Mouse (Mus musculus): ENCODE measurements around the gene Cux1. TPM values are rescaled to one million over a fixed set of nuclear protein-coding genes. Genes with fewer than 3 reads are reported as not detected.

The Cux1 gene
- polyA plus RNA-seq, 1 experiment from 2014 or later: 17.1 TPM

DNA sequence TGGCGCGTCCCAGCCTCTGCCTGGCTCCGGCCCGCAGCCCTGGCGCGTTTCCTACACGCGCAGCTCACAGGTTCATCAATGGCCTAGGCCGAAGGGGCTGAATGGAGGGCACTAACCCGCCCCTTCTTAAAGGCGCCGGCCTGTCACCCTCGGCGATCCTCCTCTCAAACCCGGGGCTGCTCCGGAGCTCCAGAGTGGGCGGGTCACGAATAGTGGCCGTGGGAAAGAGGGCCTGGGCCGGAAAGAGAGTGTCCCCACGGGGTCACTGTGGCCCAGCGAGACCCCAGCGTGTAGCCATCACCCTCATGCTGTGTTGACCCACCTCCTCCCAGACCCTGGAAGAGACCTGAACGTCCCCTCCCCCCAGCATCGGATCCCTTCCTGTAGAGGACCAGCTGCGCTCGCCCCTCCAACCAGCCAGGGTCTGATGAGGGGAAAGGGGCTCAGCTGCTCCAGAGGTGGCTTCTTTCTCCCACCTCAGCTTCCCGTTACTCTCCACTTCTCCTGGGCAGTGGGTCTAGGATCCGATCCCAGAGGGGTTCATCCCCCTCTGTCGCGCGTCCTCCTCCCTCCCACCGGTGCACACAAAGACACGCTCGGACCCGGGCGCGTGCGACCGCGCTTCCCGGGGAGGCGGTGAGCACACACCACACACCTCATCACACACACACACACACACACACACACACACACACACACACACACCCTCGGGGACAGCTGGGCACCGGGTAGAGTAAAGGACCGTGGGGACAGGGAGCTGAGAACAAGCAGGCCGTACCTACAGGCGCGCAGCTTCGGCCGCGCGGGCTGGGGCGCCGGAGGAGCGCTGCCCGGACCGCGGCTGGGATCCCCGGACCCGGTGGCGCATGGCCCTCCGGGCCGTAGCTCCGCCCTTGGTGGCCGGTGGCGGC lies 323.2 kb downstream of the Cux1 start:
- no peaks in the 10 kb centered on the region for H3K36me3 ChIP-seq (replicated peaks)
- H3K4me1 ChIP-seq (replicated peaks): peaks cover 34% of the 10 kb centered on the region
- peak overlapping the region; percentile 74 for H3K4me2 ChIP-seq
- peaks cover 28% of the 10 kb centered on the region for H3K27me3 ChIP-seq
- no peaks in the 10 kb centered on the region for H3K9me3 ChIP-seq (replicated peaks)
- peak; percentile 26 for ATAC-seq (ENCODE audit: insufficient read depth)
- under 1% methylated on average over 65 of the region's 67 CpGs for WGBS (ENCODE audit: insufficient replicate concordance)
- peak overlapping the region; percentile 54 for H3K9ac ChIP-seq
- H3K27ac ChIP-seq (replicated peaks): no peak overlapping the region
- peak overlapping the region; percentile 64 for H3K4me3 ChIP-seq (replicated peaks)

DNA sequence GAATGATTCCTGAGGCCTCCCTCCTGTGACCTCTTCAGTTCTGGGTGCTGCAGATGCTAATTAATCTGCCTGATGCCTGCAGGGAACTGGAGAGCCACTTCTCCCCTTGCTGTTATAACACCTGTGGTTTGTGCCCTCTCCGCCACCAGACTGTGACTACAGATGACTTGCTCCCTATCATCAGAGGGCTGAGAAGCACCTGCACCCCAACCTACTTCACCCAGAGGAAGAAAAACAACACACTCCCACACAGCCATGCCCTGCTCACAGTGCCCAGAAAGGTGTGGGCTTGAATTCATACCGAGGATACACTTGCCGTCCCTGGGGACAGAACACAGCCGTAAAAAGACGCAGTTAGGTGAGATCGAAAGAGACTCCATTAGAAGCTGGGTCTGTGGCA lies 326.1 kb downstream of the Cux1 start:
- Histone ChIP-seq H3K4me3 (replicated peaks) (no peak overlapping the region), H3K27ac (replicated peaks) (no peak overlapping the region), H3K4me2 (no peak overlapping the region), H3K4me1 (replicated peaks) (peaks cover 38% of the 10 kb centered on the region), H3K9ac (no peak overlapping the region), H3K9me3 (replicated peaks) (no peaks in the 10 kb centered on the region), H3K27me3 (peaks cover 42% of the 10 kb centered on the region), H3K36me3 (replicated peaks) (no peaks in the 10 kb centered on the region)
- 69% methylated on average over 6 of the region's 6 CpGs for WGBS (ENCODE audit: insufficient replicate concordance)
- ATAC-seq (ENCODE audit: insufficient read depth): no peak

DNA sequence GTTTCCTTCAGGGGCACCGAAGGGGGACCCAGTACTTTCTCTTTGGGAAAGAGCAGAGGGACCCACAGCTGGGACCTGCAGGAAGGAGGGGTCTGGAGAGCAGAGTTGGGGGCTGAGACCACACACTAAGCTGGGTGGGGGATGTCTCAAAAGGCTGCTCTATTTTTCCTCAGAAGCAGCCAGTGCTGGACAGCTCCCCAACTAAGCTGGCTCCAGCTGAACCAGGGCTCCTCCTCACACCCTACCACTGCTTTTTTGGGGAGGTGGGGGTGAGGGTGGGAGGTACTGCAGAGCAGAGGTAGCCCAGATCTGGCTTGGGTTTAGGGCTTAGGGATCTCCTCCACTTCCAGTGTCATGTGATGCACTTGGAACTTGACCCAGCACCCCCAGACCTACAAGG lies 326.9 kb downstream of the Cux1 start:
- Histone ChIP-seq H3K4me2 (no peak overlapping the region), H3K27me3 (peaks cover 34% of the 10 kb centered on the region), H3K9me3 (replicated peaks) (no peaks in the 10 kb centered on the region), H3K4me1 (replicated peaks) (peaks cover 32% of the 10 kb centered on the region), H3K27ac (replicated peaks) (no peak overlapping the region), H3K36me3 (replicated peaks) (no peaks in the 10 kb centered on the region), H3K4me3 (replicated peaks) (no peak overlapping the region), H3K9ac (no peak overlapping the region)
- no peak for ATAC-seq (ENCODE audit: insufficient read depth)
- WGBS (ENCODE audit: insufficient replicate concordance): 69% methylated on average over 1 of the region's 1 CpGs

DNA sequence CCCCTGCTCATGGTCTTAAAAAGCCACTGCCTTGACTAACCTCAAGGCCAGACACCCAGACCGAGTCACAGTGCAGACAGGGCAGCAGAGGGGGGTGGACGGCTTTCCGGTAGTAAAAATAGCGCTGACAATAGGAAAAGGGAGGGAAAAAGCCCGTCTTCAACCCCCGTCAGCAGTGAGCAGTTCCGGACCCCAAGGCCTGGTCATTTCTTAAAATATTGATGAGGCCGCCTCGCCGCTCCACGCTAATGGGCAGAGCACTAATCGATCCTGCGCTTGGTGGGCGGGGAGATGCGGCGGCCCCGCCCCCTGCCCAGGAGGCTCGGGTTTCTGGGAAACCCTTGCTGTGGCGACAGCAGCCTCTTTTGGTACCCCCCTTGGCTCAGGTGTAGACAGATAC lies 329.7 kb downstream of the Cux1 start:
- Histone ChIP-seq H3K4me1 (replicated peaks) (peaks cover 14% of the 10 kb centered on the region), H3K9me3 (replicated peaks) (no peaks in the 10 kb centered on the region), H3K27ac (replicated peaks) (no peak overlapping the region), H3K9ac (no peak overlapping the region), H3K36me3 (replicated peaks) (no peaks in the 10 kb centered on the region), H3K4me2 (peak overlapping the region; percentile 51), H3K27me3 (peaks cover 14% of the 10 kb centered on the region), H3K4me3 (replicated peaks) (peak overlapping the region; percentile 21)
- WGBS (ENCODE audit: insufficient replicate concordance): 3% methylated on average over 19 of the region's 19 CpGs
- 0 out of 2 replicates have a peak, but pooled peaks have one; percentile 15 for ATAC-seq (ENCODE audit: insufficient read depth)

DNA sequence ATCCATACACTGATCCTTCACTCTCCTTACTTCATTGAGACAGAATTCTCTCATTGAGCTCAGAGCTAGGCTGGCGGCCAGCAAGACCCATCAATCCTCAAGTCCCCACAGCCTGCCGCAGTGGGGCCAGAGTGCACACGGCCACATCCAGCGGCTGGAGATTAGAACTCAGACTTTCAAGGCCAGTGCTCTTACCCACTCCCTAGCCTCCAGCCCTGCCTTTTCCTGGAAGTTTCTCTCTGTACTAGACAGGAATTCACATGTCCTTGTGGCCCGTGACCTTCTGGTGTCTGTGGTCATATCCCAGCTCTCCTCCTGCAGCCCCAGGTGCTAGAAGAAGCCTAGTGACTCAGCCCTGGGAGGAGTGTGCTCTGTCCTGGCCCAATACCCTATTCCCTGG lies 330.7 kb downstream of the Cux1 start:
- H3K27me3 ChIP-seq: peaks cover 20% of the 10 kb centered on the region
- 50% methylated on average over 5 of the region's 5 CpGs for WGBS (ENCODE audit: insufficient replicate concordance)
- no peak for ATAC-seq (ENCODE audit: insufficient read depth)

DNA sequence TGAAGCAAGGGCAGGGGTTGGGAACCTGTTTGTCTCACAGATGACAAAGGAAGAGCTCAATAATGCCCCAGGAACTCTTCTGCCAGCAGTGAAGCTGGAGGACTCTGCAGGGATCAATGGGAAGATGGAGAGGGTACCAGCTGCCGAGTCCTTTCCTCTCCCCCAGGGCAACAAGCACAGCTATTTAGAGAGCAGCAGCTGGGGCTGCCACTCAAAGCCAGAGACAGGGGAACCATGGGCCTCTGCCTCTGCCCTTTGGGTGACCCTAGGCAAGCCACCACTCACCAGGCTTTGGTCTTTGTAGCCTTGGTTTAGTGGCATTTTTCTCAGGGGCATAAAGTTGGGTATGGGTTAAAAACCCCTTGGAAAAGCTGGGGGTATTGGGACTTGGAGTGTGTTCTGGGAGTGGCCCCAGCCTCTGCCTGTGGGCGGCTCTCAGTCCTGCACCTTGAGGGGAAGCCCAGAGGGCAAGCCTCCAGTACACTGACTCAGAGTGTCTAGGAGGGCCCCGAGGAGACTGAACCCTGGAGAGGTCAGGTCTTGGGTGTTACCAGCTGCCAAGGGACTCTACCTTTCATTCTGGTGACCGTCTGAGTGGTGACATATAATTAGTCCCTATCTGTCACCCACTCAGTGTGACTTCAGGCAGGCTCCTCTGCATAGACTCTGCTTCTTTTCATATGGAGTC lies 336.8 kb downstream of the Cux1 start:
- 63% methylated on average over 4 of the region's 4 CpGs for WGBS (ENCODE audit: insufficient replicate concordance)
- H3K4me3 ChIP-seq (replicated peaks): no peak overlapping the region
- no peak overlapping the region for H3K27ac ChIP-seq (replicated peaks)
- no peak overlapping the region for H3K9ac ChIP-seq
- 0 out of 2 replicates have a peak, but pooled peaks cover 4% of the 10 kb centered on the region for H3K36me3 ChIP-seq (replicated peaks)
- no peak overlapping the region for H3K4me2 ChIP-seq
- H3K9me3 ChIP-seq (replicated peaks): no peaks in the 10 kb centered on the region
- peaks cover 8% of the 10 kb centered on the region for H3K27me3 ChIP-seq
- H3K4me1 ChIP-seq (replicated peaks): no peaks in the 10 kb centered on the region
- ATAC-seq (ENCODE audit: insufficient read depth): no peak

More for the DNA sequence above, 330.7 kb downstream of the Cux1 start:
- no peak overlapping the region for H3K9ac ChIP-seq
- H3K36me3 ChIP-seq (replicated peaks): 0 out of 2 replicates have a peak, but pooled peaks cover 4% of the 10 kb centered on the region
- H3K4me2 ChIP-seq: no peak overlapping the region
- H3K4me1 ChIP-seq (replicated peaks): peaks cover 12% of the 10 kb centered on the region
- H3K9me3 ChIP-seq (replicated peaks): no peaks in the 10 kb centered on the region
- no peak overlapping the region for H3K4me3 ChIP-seq (replicated peaks)
- no peak overlapping the region for H3K27ac ChIP-seq (replicated peaks)

DNA sequence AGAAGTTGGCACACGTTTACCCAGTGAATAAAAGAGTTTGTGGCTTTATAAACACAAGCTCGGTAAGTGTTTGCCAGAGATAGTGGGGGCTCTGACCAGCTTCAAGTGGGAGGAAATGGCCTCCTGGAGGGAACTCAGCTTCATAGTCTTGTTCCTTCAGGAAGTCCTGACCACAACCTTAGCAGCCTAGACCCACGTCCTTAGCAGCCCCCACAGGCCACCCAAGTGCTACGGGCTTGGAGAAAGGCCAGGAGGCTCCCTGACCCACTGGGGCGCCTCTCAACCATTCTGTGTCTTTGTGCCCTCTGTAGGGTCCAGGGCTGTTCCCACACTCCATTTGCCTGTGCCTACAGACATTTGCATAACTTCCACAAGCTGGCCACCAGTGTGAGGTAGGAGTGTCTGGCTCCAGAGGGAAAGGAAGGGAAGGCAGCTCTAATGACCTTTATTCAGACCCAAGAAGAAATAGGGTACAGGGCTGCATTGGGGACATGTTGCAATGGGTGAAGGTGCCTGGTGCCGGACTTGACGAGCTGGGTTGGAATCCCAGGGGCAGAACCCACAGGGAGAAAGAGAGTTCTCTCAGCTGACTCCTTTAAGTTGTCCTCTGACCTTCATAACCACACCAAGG lies 340.9 kb downstream of the Cux1 start:
- Histone ChIP-seq H3K27ac (replicated peaks) (no peak overlapping the region), H3K36me3 (replicated peaks) (no peaks in the 10 kb centered on the region), H3K4me2 (no peak overlapping the region), H3K27me3 (no peaks in the 10 kb centered on the region), H3K4me3 (replicated peaks) (no peak overlapping the region), H3K9me3 (replicated peaks) (no peaks in the 10 kb centered on the region), H3K4me1 (replicated peaks) (no peaks in the 10 kb centered on the region), H3K9ac (no peak overlapping the region)
- ATAC-seq (ENCODE audit: insufficient read depth): no peak
- WGBS (ENCODE audit: insufficient replicate concordance): 32% methylated on average over 7 of the region's 7 CpGs

DNA sequence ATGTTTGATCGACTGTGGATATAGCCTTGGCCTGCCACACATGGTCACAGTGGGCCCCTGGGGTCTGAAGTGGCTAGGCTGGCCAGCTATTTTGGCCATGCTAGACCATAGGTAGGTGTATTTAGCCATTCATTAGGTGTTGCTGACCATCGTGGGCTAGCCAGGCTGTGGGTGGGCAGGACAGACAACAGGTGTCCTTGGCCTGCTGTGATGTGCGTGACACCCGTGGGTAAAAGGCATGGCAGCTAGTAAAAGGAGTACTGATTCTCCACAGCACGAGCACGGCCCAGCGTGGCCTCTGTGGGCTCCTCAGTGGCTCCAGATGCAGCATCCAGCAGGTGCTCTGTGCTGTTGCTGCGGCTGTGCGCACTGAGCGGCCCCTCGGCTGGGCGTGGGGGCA lies 348.7 kb downstream of the Cux1 start:
- no peaks in the 10 kb centered on the region for H3K27me3 ChIP-seq
- no peaks in the 10 kb centered on the region for H3K9me3 ChIP-seq (replicated peaks)
- H3K4me2 ChIP-seq: no peak overlapping the region
- no peaks in the 10 kb centered on the region for H3K4me1 ChIP-seq (replicated peaks)
- H3K4me3 ChIP-seq (replicated peaks): no peak overlapping the region
- no peak for ATAC-seq (ENCODE audit: insufficient read depth)
- no peak overlapping the region for H3K9ac ChIP-seq
- no peak overlapping the region for H3K27ac ChIP-seq (replicated peaks)
- no peaks in the 10 kb centered on the region for H3K36me3 ChIP-seq (replicated peaks)
- 73% methylated on average over 12 of the region's 12 CpGs for WGBS (ENCODE audit: insufficient replicate concordance)

DNA sequence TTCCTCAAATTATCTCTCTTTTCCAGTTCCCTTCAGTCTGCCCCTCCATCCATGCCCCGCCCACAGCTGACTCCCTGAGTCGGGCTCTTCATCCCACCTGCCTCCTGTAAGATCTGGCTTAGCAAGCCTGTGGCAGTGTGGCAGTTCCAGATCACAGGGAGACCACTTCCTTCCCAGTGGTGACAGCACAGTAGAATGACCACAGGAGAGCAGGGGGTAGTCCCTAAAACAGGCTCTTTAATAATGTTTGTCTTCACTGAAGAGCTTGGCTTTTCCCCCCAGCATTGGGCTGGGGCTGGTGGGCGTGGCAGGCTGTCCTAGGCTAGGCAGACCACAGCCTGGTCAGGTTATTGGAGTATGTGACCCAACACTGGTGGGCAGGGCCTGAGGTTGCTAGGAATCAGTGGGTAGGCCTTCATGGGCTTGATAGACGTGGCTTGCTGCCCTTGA lies 349.3 kb downstream of the Cux1 start:
- ATAC-seq (ENCODE audit: insufficient read depth): no peak
- Histone ChIP-seq H3K4me2 (no peak overlapping the region), H3K9ac (no peak overlapping the region), H3K9me3 (replicated peaks) (no peaks in the 10 kb centered on the region), H3K4me1 (replicated peaks) (no peaks in the 10 kb centered on the region), H3K4me3 (replicated peaks) (no peak overlapping the region), H3K27ac (replicated peaks) (no peak overlapping the region), H3K36me3 (replicated peaks) (no peaks in the 10 kb centered on the region), H3K27me3 (no peaks in the 10 kb centered on the region)
- 28% methylated on average over 4 of the region's 4 CpGs for WGBS (ENCODE audit: insufficient replicate concordance)

DNA sequence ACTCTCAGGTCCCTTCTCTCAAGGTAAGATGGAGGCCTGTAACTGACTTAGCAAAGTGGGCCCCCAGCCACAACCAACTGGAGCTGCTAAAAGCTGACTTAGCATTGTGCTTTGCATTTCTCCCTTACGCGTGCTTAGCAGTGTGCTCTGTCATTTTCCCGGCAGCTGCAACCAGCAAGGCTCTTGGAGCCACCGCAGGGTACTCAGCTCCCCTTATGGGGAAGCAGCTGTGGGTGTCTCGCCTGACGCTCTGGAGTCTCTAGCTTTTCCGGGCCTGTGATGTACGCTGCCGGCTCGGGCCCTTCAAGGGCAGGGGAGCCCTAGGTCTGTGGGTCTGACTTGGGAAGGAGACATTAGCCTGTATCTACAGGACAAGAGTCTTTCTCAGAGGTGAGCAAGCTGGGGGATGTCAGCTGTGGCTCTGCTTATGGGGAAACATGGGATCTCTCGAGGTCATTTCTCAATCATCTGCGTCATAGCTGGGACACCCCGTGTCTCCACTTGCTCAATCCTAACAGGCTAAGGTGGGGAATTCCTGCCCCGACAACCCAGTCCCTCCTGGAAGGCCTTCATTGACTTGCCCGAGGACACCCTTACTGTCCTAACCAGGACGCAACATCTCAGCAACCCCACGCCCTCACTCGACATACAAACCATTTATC lies 350.2 kb downstream of the Cux1 start:
- H3K27me3 ChIP-seq: no peaks in the 10 kb centered on the region
- no peak for ATAC-seq (ENCODE audit: insufficient read depth)
- no peak overlapping the region for H3K4me2 ChIP-seq
- H3K9me3 ChIP-seq (replicated peaks): no peaks in the 10 kb centered on the region
- WGBS (ENCODE audit: insufficient replicate concordance): 65% methylated on average over 18 of the region's 18 CpGs
- no peaks in the 10 kb centered on the region for H3K4me1 ChIP-seq (replicated peaks)
- H3K36me3 ChIP-seq (replicated peaks): no peaks in the 10 kb centered on the region
- no peak overlapping the region for H3K9ac ChIP-seq
- H3K4me3 ChIP-seq (replicated peaks): no peak overlapping the region
- H3K27ac ChIP-seq (replicated peaks): 0 out of 2 replicates have a peak overlapping the region, but pooled peaks have one; percentile 24

Measured in liver, embryonic 15.5 days (tissue).